Mouse (Mus musculus) kidney, embryonic 15.5 days (tissue): ENCODE results near the gene Grb7. TPM values are rescaled to one million over a fixed set of nuclear protein-coding genes. Genes with fewer than 3 reads are reported as not detected.

Experiments used
- ATAC-seq: fragments of 200-750 bp; cut with Nextera tagmentation; replicated peaks from 2 replicates; pipeline ENCODE4 v1.8.0; 2017; ENCODE audit warnings: moderate TSS enrichment; ENCODE audit not compliant: low FRiP score
- H3K27ac ChIP-seq: fragments of 300-500 bp; sonication (generic); 2 replicates; pipeline ENCODE4 v1.5.1; 2015; ENCODE audit warnings: mild to moderate bottlenecking, inconsistent platforms
- H3K27me3 ChIP-seq: fragments of 300-500 bp; sonication (generic); 2 replicates; pipeline ENCODE4 v1.6.1; 2015; ENCODE audit warnings: inconsistent platforms
- H3K36me3 ChIP-seq: fragments of 300-500 bp; sonication (generic); 2 replicates; pipeline ENCODE4 v1.6.1; 2015; ENCODE audit warnings: inconsistent platforms
- H3K4me1 ChIP-seq: fragments of 300-500 bp; sonication (generic); 2 replicates; pipeline ENCODE4 v1.6.1; 2015; ENCODE audit warnings: inconsistent platforms
- H3K4me2 ChIP-seq: fragments of 300-500 bp; sonication (generic); 2 replicates; pipeline ENCODE4 v1.6.1; 2015; ENCODE audit warnings: moderate library complexity, mild to moderate bottlenecking, inconsistent platforms
- H3K4me3 ChIP-seq: fragments of 300-500 bp; sonication (generic); replicated peaks from 2 replicates; pipeline ENCODE4 v1.5.1; 2015; ENCODE audit warnings: mild to moderate bottlenecking, inconsistent platforms
- H3K9ac ChIP-seq: fragments of 300-500 bp; sonication (generic); 2 replicates; pipeline ENCODE4 v1.6.1; 2015; ENCODE audit warnings: mild to moderate bottlenecking, inconsistent platforms
- H3K9me3 ChIP-seq: fragments of 300-500 bp; sonication (generic); replicated peaks from 2 replicates; pipeline ENCODE4 v1.6.1; 2016; ENCODE audit warnings: inconsistent platforms
- WGBS: fragments of 180-500 bp; shearing (Covaris S2); methylation state at CpG from one replicate; pipeline ENCODE4 v1.1.7; 2015; ENCODE audit warnings: mixed read lengths; 5-methylcytosine and 5-hydroxymethylcytosine counted together
- polyA plus RNA-seq: library from polyadenylated mRNA; unstranded; fragments of >200 nt; fragmentation: Nextera tagmentation; extraction: Ambion mirVana; gene quantifications from 2 replicates; pipeline ENCODE4 v1.2.1, GENCODE M21; 2015

Grb7 gene
- polyA plus RNA-seq, 1 experiment from 2014 or later = 69.8 TPM

GRCm38 (mm10) chr11:98446562-98447474 is 624 bp downstream of the Grb7 start:
- Histone ChIP-seq H3K4me1 (peaks cover 52% of the 10 kb centered on the region), H3K4me2 (peak overlapping the region; percentile 50), H3K9me3 (no peaks in the 10 kb centered on the region), H3K27ac (peak overlapping the region; percentile 96), H3K36me3 (peaks cover 6% of the 10 kb centered on the region; the same call in 1 of the 2 replicates), H3K9ac (peak overlapping the region; percentile 35), H3K27me3 (peaks cover 29% of the 10 kb centered on the region), H3K4me3 (peak overlapping the region; percentile 47)
- WGBS = 3% methylated on average over 33 of the region's 33 CpGs
- ATAC-seq = peak; percentile 74

GRCm38 (mm10) chr11:98447475-98447834 is 1.3 kb downstream of the Grb7 start:
- Histone ChIP-seq H3K27me3 (peaks cover 29% of the 10 kb centered on the region), H3K27ac (peak overlapping the region; percentile 96), H3K36me3 (peaks cover 12% of the 10 kb centered on the region), H3K4me1 (peaks cover 52% of the 10 kb centered on the region), H3K9ac (peak overlapping the region; percentile 35), H3K9me3 (no peaks in the 10 kb centered on the region), H3K4me3 (peak overlapping the region; percentile 47), H3K4me2 (peak overlapping the region; percentile 50)
- 17% methylated on average over 7 of the region's 7 CpGs for WGBS
- ATAC-seq = no peak

GRCm38 (mm10) chr11:98448191-98448790 is 2.1 kb downstream of the Grb7 start:
- peaks cover 52% of the 10 kb centered on the region for H3K4me1 ChIP-seq
- H3K9me3 ChIP-seq = no peaks in the 10 kb centered on the region
- H3K27ac ChIP-seq = peak overlapping the region; percentile 96
- ATAC-seq = peak; percentile 43; the same call in 1 of the 2 replicates
- 35% methylated on average over 13 of the region's 13 CpGs for whole genome bisulfite sequencing
- peak overlapping the region; percentile 35 for H3K9ac ChIP-seq
- H3K4me3 ChIP-seq = peak overlapping the region; percentile 47
- peaks cover 29% of the 10 kb centered on the region for H3K27me3 ChIP-seq
- H3K36me3 ChIP-seq = peaks cover 20% of the 10 kb centered on the region
- H3K4me2 ChIP-seq = peak overlapping the region; percentile 61

- no peak overlapping the region for H3K9ac ChIP-seq
- ATAC-seq = no peak
- no peaks in the 10 kb centered on the region for H3K9me3 ChIP-seq
- WGBS = 69% methylated on average over 3 of the region's 3 CpGs
- peak overlapping the region; percentile 61 for H3K4me2 ChIP-seq
- peaks cover 29% of the 10 kb centered on the region for H3K27me3 ChIP-seq
- H3K27ac ChIP-seq = peak overlapping the region; percentile 83; the same call in 1 of the 2 replicates
- peaks cover 32% of the 10 kb centered on the region for H3K36me3 ChIP-seq
- peak overlapping the region; percentile 47 for H3K4me3 ChIP-seq
- H3K4me1 ChIP-seq = peaks cover 52% of the 10 kb centered on the region
Measured at GRCm38 (mm10) chr11:98449419-98449818, 3.2 kb downstream of the Grb7 start.

- Histone ChIP-seq H3K27ac (0 out of 2 replicates have a peak overlapping the region, but pooled peaks have one; percentile 83), H3K9me3 (no peaks in the 10 kb centered on the region), H3K36me3 (peaks cover 39% of the 10 kb centered on the region), H3K27me3 (peaks cover 29% of the 10 kb centered on the region), H3K4me3 (peak overlapping the region; percentile 47), H3K4me1 (peaks cover 49% of the 10 kb centered on the region), H3K4me2 (peak overlapping the region; percentile 61), H3K9ac (no peak overlapping the region)
- 79% methylated on average over 20 of the region's 20 CpGs for WGBS
- ATAC-seq = no peak
Measured at GRCm38 (mm10) chr11:98449921-98450771, 4.0 kb downstream of the Grb7 start.

- WGBS = 84% methylated on average over 4 of the region's 4 CpGs
- H3K9me3 ChIP-seq = no peaks in the 10 kb centered on the region
- H3K27ac ChIP-seq = no peak overlapping the region
- H3K36me3 ChIP-seq = peaks cover 47% of the 10 kb centered on the region
- H3K4me2 ChIP-seq = no peak overlapping the region
- ATAC-seq = no peak
- peaks cover 28% of the 10 kb centered on the region for H3K27me3 ChIP-seq
- peaks cover 30% of the 10 kb centered on the region for H3K4me1 ChIP-seq
- no peak overlapping the region for H3K4me3 ChIP-seq
- H3K9ac ChIP-seq = no peak overlapping the region
Measured at GRCm38 (mm10) chr11:98455484-98455883, 9.3 kb downstream of the Grb7 start.

- H3K4me1 ChIP-seq = peaks cover 26% of the 10 kb centered on the region
- H3K27ac ChIP-seq = 0 out of 2 replicates have a peak overlapping the region, but pooled peaks have one; percentile 18
- no peak for ATAC-seq
- peak overlapping the region; percentile 94; the same call in 1 of the 2 replicates for H3K4me2 ChIP-seq
- H3K27me3 ChIP-seq = peaks cover 29% of the 10 kb centered on the region
- no peaks in the 10 kb centered on the region for H3K9me3 ChIP-seq
- H3K9ac ChIP-seq = no peak overlapping the region
- H3K4me3 ChIP-seq = no peak overlapping the region
- 65% methylated on average over 5 of the region's 5 CpGs for WGBS
- peaks cover 43% of the 10 kb centered on the region for H3K36me3 ChIP-seq
Measured at GRCm38 (mm10) chr11:98456545-98456944, 10.4 kb downstream of the Grb7 start.

- peaks cover 40% of the 10 kb centered on the region for H3K36me3 ChIP-seq
- peaks cover 29% of the 10 kb centered on the region for H3K27me3 ChIP-seq
- peak overlapping the region; percentile 61 for H3K4me3 ChIP-seq
- WGBS = 22% methylated on average over 9 of the region's 9 CpGs
- peak overlapping the region; percentile 94 for H3K4me2 ChIP-seq
- peak overlapping the region; percentile 35 for H3K9ac ChIP-seq
- peak overlapping the region; percentile 79 for H3K27ac ChIP-seq
- peaks cover 26% of the 10 kb centered on the region for H3K4me1 ChIP-seq
- peak; percentile 35; the same call in 1 of the 2 replicates for ATAC-seq
- no peaks in the 10 kb centered on the region for H3K9me3 ChIP-seq
Measured at GRCm38 (mm10) chr11:98456945-98457344, 10.8 kb downstream of the Grb7 start.

GRCm38 (mm10) chr11:98457367-98458120 is 11.3 kb downstream of the Grb7 start:
- peak; percentile 86 for ATAC-seq
- Histone ChIP-seq H3K4me1 (peaks cover 26% of the 10 kb centered on the region), H3K4me3 (peak overlapping the region; percentile 61), H3K36me3 (peaks cover 34% of the 10 kb centered on the region), H3K9ac (peak overlapping the region; percentile 55), H3K4me2 (peak overlapping the region; percentile 94), H3K27me3 (peaks cover 29% of the 10 kb centered on the region), H3K9me3 (no peaks in the 10 kb centered on the region), H3K27ac (peak overlapping the region; percentile 79)
- under 1% methylated on average over 46 of the region's 64 CpGs for WGBS

GRCm38 (mm10) chr11:98458121-98458990 is 12.2 kb downstream of the Grb7 start:
- Histone ChIP-seq H3K9me3 (no peaks in the 10 kb centered on the region), H3K4me2 (peak overlapping the region; percentile 94), H3K27me3 (peaks cover 29% of the 10 kb centered on the region), H3K27ac (peak overlapping the region; percentile 79; the same call in 1 of the 2 replicates), H3K36me3 (peaks cover 26% of the 10 kb centered on the region), H3K4me3 (peak overlapping the region; percentile 61), H3K9ac (peak overlapping the region; percentile 55), H3K4me1 (peaks cover 26% of the 10 kb centered on the region)
- ATAC-seq = peak; percentile 17; the same call in 1 of the 2 replicates
- WGBS = 4% methylated on average over 20 of the region's 30 CpGs
